Mouse (Mus musculus): ENCODE measurements around the gene Lrch2.
"Not testable (repeated sequence)": the region's sequence is repeated elsewhere in the genome, so short reads cannot be mapped to it uniquely, and the experiment has no call there.

Gene Lrch2

DNA sequence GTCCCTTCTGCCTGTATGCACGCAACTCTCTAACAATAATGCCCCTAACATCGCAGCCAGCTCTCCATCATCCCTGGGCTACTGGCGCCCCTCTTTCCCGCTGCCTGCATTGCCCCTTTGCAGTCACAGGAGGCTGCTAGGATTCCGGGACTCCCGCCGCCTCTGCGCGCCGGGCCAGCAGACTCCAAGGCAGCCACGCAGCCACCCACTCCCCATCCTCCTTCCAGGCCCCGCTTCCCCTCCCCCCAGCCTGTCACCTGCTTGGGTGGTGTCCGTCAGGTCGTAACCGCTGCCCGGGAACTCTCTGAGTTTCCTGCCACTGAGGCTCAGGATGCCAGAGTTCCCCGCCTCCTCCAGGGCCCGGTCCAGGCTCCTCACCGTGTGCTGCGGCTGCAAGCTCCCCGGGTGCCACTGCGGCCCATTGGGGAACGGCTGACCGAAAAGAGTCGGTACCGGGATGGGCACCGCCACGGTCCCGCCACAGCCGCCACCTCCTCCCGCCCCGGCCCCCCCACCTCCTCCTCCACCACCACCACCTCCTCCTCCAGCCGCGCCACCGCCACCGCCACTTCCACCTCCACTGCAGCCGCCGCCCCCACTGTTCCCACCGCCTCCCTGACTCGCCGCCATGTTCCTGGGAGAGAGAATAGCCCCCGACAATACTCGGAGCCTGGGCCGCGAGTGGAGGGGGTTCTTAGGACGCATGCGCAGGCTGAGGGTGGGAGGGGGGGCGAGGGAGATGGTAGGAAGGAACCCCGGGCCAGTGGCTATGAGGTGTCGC, at the start of gene Lrch2:
TSS of gene Lrch2 (minus strand) at position 661 of the 781 bp plus-strand sequence.
- DNase-seq (ENCODE audit: low spot score) = peak; percentile 10

GRCm38 (mm10) chrX:147540934-147541870, 12.7 kb downstream of the Lrch2 start:
- no peak for DNase-seq (ENCODE audit: low spot score)

- no peak for DNase-seq (ENCODE audit: low spot score)
Measured at GRCm38 (mm10) chrX:147538377-147538776, 15.5 kb downstream of the Lrch2 start.

- not testable (repeated sequence) for DNase-seq (ENCODE audit: low spot score)
Measured at GRCm38 (mm10) chrX:147537117-147537516, 16.8 kb downstream of the Lrch2 start.

- no peak for DNase-seq (ENCODE audit: low spot score)
Measured at GRCm38 (mm10) chrX:147535616-147536015, 18.3 kb downstream of the Lrch2 start.

- DNase-seq (ENCODE audit: low spot score) = no peak
Measured at GRCm38 (mm10) chrX:147531675-147532074, 22.2 kb downstream of the Lrch2 start.

DNA sequence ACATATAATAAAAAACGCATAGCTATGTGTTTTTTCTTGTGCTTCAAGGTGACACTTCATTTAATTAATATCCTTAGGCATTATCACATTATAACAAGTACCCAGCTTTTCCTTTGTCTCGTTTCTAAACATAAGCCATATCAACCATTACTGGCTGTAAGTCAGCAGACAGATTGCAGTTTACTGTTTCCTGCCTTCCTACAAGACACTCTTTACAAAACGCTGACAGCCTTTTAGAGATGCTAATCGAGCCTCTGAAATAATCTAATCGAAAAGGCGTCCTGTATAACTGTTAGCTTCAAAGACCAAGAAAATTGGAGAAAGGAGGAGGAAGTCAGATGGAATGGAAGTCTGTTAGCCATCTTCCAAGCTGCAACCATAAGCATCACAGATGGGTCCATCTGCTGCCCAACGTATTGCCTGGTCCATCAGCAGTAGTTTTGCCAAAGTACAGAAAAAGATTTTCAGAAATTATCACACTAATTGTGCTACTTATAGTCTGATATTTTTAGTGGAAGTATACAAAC, 26.2 kb downstream of the Lrch2 start:
- no peak for DNase-seq (ENCODE audit: low spot score)

GRCm38 (mm10) chrX:147489551-147489950, 64.3 kb downstream of the Lrch2 start:
- no peak for DNase-seq (ENCODE audit: low spot score)

DNA sequence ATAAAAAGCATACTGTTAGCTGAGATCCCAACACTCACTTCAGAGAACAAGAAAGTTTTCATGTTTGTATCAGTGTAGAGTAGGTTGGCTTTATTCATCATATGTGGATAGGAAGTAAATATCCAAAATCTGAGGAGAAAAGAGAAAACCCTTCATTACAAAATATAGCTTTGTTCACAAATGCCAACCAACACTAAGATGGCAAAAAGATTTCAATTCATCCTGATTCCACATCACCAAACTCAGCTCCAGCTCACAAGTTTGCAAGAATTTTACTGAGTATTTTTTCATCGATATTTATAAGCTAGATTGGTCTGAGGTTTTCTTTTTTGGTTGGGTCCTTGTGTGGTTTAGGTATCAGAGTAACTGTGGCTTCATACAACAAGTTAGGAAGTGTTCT, 100.3 kb downstream of the Lrch2 start, which contains the start of gene Vmn1r239-ps:
TSS of gene Vmn1r239-ps (minus strand) at position 101 of the 400 bp plus-strand sequence.
- DNase-seq (ENCODE audit: low spot score) = not testable (repeated sequence)

GRCm38 (mm10) chrX:147443386-147443785, 110.5 kb downstream of the Lrch2 start:
- no peak for DNase-seq (ENCODE audit: low spot score)

- no peak for DNase-seq (ENCODE audit: low spot score)
Measured at GRCm38 (mm10) chrX:147435400-147435799, 118.5 kb downstream of the Lrch2 start.

- no peak for DNase-seq (ENCODE audit: low spot score)
Measured at GRCm38 (mm10) chrX:147429753-147430152, 124.1 kb downstream of the Lrch2 start.

- DNase-seq (ENCODE audit: low spot score) = no peak
Measured at GRCm38 (mm10) chrX:147429129-147429528, 124.8 kb downstream of the Lrch2 start, which contains the start of gene Il13ra2. Il13ra2 (minus strand) TSS chrX:147429192.
